Mouse (Mus musculus): ENCODE measurements around the gene Mt3. TPM values are rescaled to one million over a fixed set of nuclear protein-coding genes. Genes with fewer than 3 reads are reported as not detected.
A peak's percentile ranks its signal among the peaks of the same experiment; 100 is the strongest.
"Not testable (repeated sequence)": the region's sequence is repeated elsewhere in the genome, so short reads cannot be mapped to it uniquely, and the experiment has no call there.

Gene Mt3
- polyA plus RNA-seq, 1 experiment from 2014 or later: 43.6 TPM

DNA sequence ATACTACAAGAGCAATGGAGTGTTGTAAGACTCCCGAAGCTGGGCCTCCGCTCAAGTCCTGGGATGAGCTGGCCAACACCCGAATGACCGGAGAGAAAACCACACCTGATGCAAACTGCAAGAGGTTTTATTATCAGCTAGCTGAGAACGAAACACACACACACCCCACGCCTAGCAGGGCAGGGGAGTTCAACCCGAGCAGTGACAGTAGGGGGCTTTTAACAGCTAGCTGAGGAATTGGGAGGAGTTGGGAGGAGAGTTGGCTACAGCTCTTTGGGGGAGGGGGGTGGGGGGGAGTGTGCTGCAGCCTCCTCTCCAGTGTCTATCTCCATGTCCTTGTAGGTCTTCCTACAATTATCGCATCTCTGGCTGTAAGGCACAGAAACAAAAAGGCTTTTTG is 13.4 kb downstream of the Mt3 start:
- H3K4me2 ChIP-seq (ENCODE audit: low read depth, low read length, severe bottlenecking); H3K36me3 ChIP-seq (ENCODE audit: control insufficient read depth, insufficient read depth, low read length); DNase-seq (ENCODE audit: low spot score); H3K4me1 ChIP-seq (replicated peaks; ENCODE audit: control insufficient read depth, insufficient read depth, low read length); H3K9ac ChIP-seq (ENCODE audit: low read length); ATAC-seq (replicated peaks; ENCODE audit: low FRiP score); H3K27me3 ChIP-seq (ENCODE audit: control insufficient read depth, insufficient read depth, low read length); H3K4me3 ChIP-seq (ENCODE audit: low read depth, low read length); H3K27ac ChIP-seq (ENCODE audit: low read depth, low read length); H3K9me3 ChIP-seq (ENCODE audit: control insufficient read depth, low read length): not testable (repeated sequence)
- 71% methylated on average over 8 of the region's 8 CpGs for WGBS

DNA sequence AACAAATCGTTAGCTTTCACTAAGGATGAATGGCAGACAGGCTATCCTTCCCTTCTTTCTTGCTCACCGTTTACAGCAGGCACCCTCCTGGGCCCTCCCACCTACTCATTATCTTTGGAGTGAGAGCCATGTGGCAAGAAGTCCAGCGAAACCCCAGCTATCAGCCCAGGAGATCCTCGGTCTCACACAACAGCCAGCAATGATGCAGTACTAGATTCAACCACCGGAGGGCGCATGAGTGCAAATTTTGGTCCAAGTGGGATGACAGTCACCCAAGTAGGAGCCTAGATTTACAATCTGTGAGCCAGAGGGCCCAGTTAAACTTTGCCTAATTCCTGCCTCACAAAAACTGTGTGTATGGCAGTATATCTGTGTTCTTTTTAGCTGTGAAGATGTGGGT is 14.8 kb downstream of the Mt3 start:
- H3K36me3 ChIP-seq (ENCODE audit: control insufficient read depth, insufficient read depth, low read length): no peaks in the 10 kb centered on the region
- 4% methylated on average over 6 of the region's 6 CpGs for WGBS
- H3K9ac ChIP-seq (ENCODE audit: low read length): no peak overlapping the region
- no peaks in the 10 kb centered on the region for H3K9me3 ChIP-seq (ENCODE audit: control insufficient read depth, low read length)
- ATAC-seq (replicated peaks; ENCODE audit: low FRiP score): peak; percentile 51; the same call in 1 of the 2 replicates
- no peak overlapping the region for H3K4me2 ChIP-seq (ENCODE audit: low read depth, low read length, severe bottlenecking)
- peaks cover 7% of the 10 kb centered on the region for H3K4me1 ChIP-seq (replicated peaks; ENCODE audit: control insufficient read depth, insufficient read depth, low read length)
- peak; percentile 93 for DNase-seq (ENCODE audit: low spot score)
- no peak overlapping the region for H3K27ac ChIP-seq (ENCODE audit: low read depth, low read length)
- H3K27me3 ChIP-seq (ENCODE audit: control insufficient read depth, insufficient read depth, low read length): peaks cover 18% of the 10 kb centered on the region
- H3K4me3 ChIP-seq (ENCODE audit: low read depth, low read length): no peak overlapping the region

DNA sequence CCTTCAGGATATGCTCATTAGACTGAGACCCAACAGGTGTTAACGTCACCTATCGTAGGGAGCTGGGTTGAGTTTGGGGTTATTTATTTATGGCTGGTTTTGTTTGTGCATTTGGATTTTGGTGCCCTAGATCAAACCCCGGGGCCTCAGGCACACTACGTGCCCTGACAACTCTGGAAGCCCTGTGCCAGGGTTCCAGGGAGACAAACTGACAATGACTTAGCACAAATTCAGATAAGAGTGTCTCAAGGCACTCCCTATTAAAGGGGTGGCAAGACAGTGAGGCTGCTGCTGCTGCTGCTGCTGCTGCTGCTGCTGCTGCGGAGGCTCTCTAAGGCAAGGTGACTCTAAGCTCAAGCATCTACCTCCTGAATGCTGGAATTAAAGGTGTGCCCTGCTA is 17.1 kb downstream of the Mt3 start:
- Histone ChIP-seq H3K4me2 (ENCODE audit: low read depth, low read length, severe bottlenecking) (no peak overlapping the region), H3K27me3 (ENCODE audit: control insufficient read depth, insufficient read depth, low read length) (peaks cover 39% of the 10 kb centered on the region), H3K4me1 (replicated peaks; ENCODE audit: control insufficient read depth, insufficient read depth, low read length) (peaks cover 15% of the 10 kb centered on the region), H3K9me3 (ENCODE audit: control insufficient read depth, low read length) (no peaks in the 10 kb centered on the region), H3K9ac (ENCODE audit: low read length) (no peak overlapping the region), H3K27ac (ENCODE audit: low read depth, low read length) (no peak overlapping the region), H3K4me3 (ENCODE audit: low read depth, low read length) (no peak overlapping the region), H3K36me3 (ENCODE audit: control insufficient read depth, insufficient read depth, low read length) (no peaks in the 10 kb centered on the region)
- WGBS: 90% methylated on average over 5 of the region's 5 CpGs
- ATAC-seq (replicated peaks; ENCODE audit: low FRiP score) (no peak), DNase-seq (ENCODE audit: low spot score) (no peak)

DNA sequence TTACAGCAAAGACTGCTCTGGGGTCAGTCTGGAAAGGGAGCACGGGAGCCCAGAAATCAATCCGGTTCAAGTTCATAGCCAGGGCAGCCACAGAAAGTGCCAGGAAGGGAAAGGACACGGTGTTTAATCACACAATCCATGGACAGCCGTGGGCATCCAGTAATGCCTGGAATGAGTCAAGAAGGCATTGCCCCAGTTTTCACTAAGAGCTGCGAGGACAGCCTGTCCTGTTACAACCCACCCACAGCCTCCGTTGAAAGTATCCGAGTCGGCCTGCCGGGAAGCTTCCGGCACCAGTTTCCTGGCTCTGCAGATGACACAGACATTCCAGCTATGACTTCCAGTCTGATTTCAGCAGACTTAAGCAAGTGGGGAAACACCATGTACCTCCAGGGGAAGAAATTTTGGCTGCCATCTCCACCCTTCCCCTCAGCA is 18.9 kb downstream of the Mt3 start:
- H3K27ac ChIP-seq (ENCODE audit: low read depth, low read length): no peak overlapping the region
- DNase-seq (ENCODE audit: low spot score): no peak
- H3K4me3 ChIP-seq (ENCODE audit: low read depth, low read length): no peak overlapping the region
- no peaks in the 10 kb centered on the region for H3K36me3 ChIP-seq (ENCODE audit: control insufficient read depth, insufficient read depth, low read length)
- 53% methylated on average over 10 of the region's 10 CpGs for whole genome bisulfite sequencing
- no peak for ATAC-seq (replicated peaks; ENCODE audit: low FRiP score)
- H3K27me3 ChIP-seq (ENCODE audit: control insufficient read depth, insufficient read depth, low read length): peaks cover 44% of the 10 kb centered on the region
- no peaks in the 10 kb centered on the region for H3K9me3 ChIP-seq (ENCODE audit: control insufficient read depth, low read length)
- no peak overlapping the region for H3K9ac ChIP-seq (ENCODE audit: low read length)
- H3K4me1 ChIP-seq (replicated peaks; ENCODE audit: control insufficient read depth, insufficient read depth, low read length): peaks cover 15% of the 10 kb centered on the region
- no peak overlapping the region for H3K4me2 ChIP-seq (ENCODE audit: low read depth, low read length, severe bottlenecking)

DNA sequence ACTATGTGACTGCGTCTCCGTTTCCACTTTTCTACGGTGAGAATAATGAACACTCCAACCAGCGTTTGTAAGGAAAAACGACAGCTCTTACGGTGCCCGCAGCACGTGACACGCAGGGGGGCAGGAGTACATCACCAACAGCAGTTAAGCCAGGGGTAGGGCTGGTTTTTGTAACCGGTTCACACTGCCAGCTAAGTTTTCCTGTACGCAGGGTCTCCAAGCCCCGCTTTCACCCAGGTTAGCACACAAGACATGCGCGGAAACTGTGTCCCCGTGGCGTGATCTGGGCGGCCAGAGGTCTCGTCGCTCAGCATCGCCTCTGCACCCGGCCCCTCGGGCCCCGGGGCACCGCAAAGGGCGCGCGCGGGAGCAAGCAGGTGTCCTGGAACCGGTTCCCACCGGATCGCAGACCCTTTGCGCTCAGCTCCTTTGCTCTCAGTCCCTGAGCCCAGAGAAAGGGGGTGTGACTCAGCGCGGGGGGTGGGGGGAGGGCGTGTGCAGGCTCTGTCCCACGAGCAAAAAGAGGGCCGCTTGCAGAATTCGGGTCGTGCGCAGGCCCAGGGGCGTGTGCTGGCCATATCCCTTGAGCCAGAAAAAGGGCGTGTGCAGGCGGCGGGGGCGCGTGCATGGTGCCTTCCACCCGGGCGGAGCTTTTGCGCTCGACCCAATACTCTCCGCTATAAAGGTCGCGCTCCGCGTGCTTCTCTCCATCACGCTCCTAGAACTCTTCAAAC is 19.8 kb downstream of the Mt3 start, which contains the start of gene Mt2:
TSS of gene Mt2 (plus strand) at position 590 of the 734 bp plus-strand sequence.
- peak within 1 kb of the TSS; percentile 55 for H3K9ac ChIP-seq (ENCODE audit: low read length)
- peak; percentile 73 for ATAC-seq (replicated peaks; ENCODE audit: low FRiP score)
- peaks cover 15% of the 10 kb centered on the region for H3K4me1 ChIP-seq (replicated peaks; ENCODE audit: control insufficient read depth, insufficient read depth, low read length)
- under 1% methylated on average over 55 of the region's 56 CpGs for WGBS
- peaks cover 51% of the 10 kb centered on the region for H3K27me3 ChIP-seq (ENCODE audit: control insufficient read depth, insufficient read depth, low read length)
- peak within 1 kb of the TSS; percentile 45 for H3K4me3 ChIP-seq (ENCODE audit: low read depth, low read length)
- no peaks in the 10 kb centered on the region for H3K36me3 ChIP-seq (ENCODE audit: control insufficient read depth, insufficient read depth, low read length)
- H3K4me2 ChIP-seq (ENCODE audit: low read depth, low read length, severe bottlenecking): peak within 1 kb of the TSS; percentile 92
- no peak within 1 kb of the TSS for H3K27ac ChIP-seq (ENCODE audit: low read depth, low read length)
- H3K9me3 ChIP-seq (ENCODE audit: control insufficient read depth, low read length): no peaks in the 10 kb centered on the region
- peak; percentile 81 for DNase-seq (ENCODE audit: low spot score)

DNA sequence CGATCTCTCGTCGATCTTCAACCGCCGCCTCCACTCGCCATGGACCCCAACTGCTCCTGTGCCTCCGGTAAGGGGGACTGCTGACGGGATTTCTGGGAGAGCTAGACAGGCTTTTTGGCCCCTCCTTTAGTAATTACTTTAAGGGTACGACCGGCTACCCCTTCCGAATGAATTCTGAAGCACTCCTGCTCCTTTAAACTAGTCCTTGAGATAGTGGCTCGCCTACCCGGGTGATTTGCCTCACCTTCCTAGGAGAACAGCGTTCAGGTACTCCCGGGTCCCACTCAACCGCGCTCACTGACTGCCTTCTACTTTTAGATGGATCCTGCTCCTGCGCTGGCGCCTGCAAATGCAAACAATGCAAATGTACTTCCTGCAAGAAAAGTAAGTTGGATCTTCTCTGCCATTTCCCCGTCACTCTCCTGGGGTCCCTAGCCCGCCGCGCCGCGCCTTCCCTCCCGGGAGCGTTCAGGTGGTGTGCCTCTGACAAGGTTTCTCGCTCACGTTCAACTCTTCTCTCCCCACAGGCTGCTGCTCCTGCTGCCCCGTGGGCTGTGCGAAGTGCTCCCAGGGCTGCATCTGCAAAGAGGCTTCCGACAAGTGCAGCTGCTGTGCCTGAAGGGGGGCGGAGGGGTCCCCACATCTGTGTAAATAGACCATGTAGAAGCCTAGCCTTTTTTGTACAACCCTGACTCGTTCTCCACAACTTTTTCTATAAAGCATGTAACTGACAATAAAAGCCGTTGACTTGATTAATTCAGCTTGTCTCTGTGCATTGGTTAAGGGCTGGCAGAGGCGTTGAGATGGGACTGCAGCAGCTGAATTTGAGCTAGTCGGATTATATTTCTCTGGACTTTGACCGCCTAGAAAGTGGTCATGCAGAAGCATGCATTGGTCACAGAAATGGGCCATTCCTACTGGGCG is 20.7 kb downstream of the Mt3 start:
- no peak overlapping the region for H3K27ac ChIP-seq (ENCODE audit: low read depth, low read length)
- DNase-seq (ENCODE audit: low spot score) (peak; percentile 68), ATAC-seq (replicated peaks; ENCODE audit: low FRiP score) (peak; percentile 16; the same call in 1 of the 2 replicates)
- no peaks in the 10 kb centered on the region for H3K36me3 ChIP-seq (ENCODE audit: control insufficient read depth, insufficient read depth, low read length)
- no peaks in the 10 kb centered on the region for H3K9me3 ChIP-seq (ENCODE audit: control insufficient read depth, low read length)
- H3K4me1 ChIP-seq (replicated peaks; ENCODE audit: control insufficient read depth, insufficient read depth, low read length): peaks cover 15% of the 10 kb centered on the region
- 1% methylated on average over 39 of the region's 39 CpGs for WGBS
- H3K4me2 ChIP-seq (ENCODE audit: low read depth, low read length, severe bottlenecking): peak overlapping the region; percentile 92
- peak overlapping the region; percentile 55 for H3K9ac ChIP-seq (ENCODE audit: low read length)
- peak overlapping the region; percentile 45 for H3K4me3 ChIP-seq (ENCODE audit: low read depth, low read length)
- peaks cover 54% of the 10 kb centered on the region for H3K27me3 ChIP-seq (ENCODE audit: control insufficient read depth, insufficient read depth, low read length)

DNA sequence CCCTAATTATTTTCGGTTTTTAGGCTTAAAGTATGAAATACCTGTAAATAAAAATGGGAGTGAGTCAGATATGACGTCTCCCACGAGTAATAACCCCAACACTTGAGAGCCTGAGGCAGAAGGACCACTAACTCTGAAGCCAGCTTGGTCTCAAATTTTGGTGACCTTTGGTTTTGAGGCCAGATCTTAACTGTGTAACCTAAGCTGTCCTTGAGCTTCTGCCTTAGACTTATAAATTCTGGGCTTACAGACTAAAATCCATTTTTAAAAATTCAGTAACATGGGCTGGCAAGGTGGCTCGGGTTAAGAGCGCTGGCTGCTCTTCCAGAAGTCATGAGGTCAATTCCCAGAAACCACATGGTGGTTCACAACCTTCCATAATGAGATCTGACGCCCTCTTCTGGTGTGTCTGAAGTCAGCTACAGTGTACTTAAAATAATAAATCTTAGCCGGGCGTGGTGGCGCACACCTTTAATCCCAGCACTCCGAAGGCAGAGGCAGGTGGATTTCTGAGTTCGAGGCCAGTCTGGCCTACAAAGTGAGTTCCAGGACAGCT is 21.5 kb downstream of the Mt3 start:
- Histone ChIP-seq H3K9ac (ENCODE audit: low read length) (no peak overlapping the region), H3K27ac (ENCODE audit: low read depth, low read length) (no peak overlapping the region), H3K4me1 (replicated peaks; ENCODE audit: control insufficient read depth, insufficient read depth, low read length) (peaks cover 18% of the 10 kb centered on the region), H3K4me3 (ENCODE audit: low read depth, low read length) (no peak overlapping the region), H3K9me3 (ENCODE audit: control insufficient read depth, low read length) (no peaks in the 10 kb centered on the region), H3K36me3 (ENCODE audit: control insufficient read depth, insufficient read depth, low read length) (no peaks in the 10 kb centered on the region), H3K4me2 (ENCODE audit: low read depth, low read length, severe bottlenecking) (no peak overlapping the region), H3K27me3 (ENCODE audit: control insufficient read depth, insufficient read depth, low read length) (peaks cover 62% of the 10 kb centered on the region)
- WGBS: 46% methylated on average over 11 of the region's 11 CpGs
- DNase-seq (ENCODE audit: low spot score) (no peak), ATAC-seq (replicated peaks; ENCODE audit: low FRiP score) (no peak)

DNA sequence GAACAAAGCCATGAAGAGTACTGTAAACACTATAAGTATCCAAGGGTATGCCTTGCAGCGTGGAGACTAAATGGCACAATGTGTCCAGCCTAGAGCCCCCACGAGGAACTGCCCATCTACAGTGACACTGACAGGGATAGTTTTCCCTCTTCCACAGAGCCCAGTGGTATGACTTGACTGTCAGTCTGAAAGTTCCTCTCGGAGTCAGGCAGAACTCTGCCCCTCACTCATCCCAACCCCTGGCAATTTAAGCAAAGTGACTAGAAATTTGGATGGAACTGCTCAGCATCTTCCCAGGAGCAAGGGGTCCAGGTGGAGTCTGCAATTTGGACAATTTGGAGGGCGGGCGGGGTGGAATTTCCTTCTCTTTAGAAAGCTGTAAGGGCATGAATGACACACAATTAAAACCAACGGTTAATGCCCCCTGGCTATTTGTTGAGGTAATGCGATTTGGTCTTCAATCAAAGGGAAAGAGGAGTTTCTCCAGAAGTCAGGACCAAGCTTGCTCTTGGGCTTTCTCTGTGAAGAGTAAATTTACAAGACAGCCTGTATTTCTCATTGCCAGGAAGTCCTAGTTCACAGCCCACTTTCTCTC is 22.3 kb downstream of the Mt3 start:
- WGBS: 21% methylated on average over 7 of the region's 7 CpGs

More for the DNA sequence above, 22.3 kb downstream of the Mt3 start:
- ATAC-seq (replicated peaks; ENCODE audit: low FRiP score): no peak
- Histone ChIP-seq H3K4me1 (replicated peaks; ENCODE audit: control insufficient read depth, insufficient read depth, low read length) (peaks cover 24% of the 10 kb centered on the region), H3K4me3 (ENCODE audit: low read depth, low read length) (no peak overlapping the region), H3K27ac (ENCODE audit: low read depth, low read length) (no peak overlapping the region), H3K27me3 (ENCODE audit: control insufficient read depth, insufficient read depth, low read length) (peaks cover 70% of the 10 kb centered on the region), H3K9ac (ENCODE audit: low read length) (no peak overlapping the region), H3K36me3 (ENCODE audit: control insufficient read depth, insufficient read depth, low read length) (no peaks in the 10 kb centered on the region), H3K4me2 (ENCODE audit: low read depth, low read length, severe bottlenecking) (no peak overlapping the region), H3K9me3 (ENCODE audit: control insufficient read depth, low read length) (no peaks in the 10 kb centered on the region)
- no peak for DNase-seq (ENCODE audit: low spot score)
